Mouse (Mus musculus) left cerebral cortex, postnatal 4 days (tissue): ENCODE measurements around the gene Fam102a. TPM values are rescaled to one million over a fixed set of nuclear protein-coding genes. Genes with fewer than 3 reads are reported as not detected.

Experiments
- DNase-seq: peaks from one replicate; pipeline ENCODE4 v3.0.0-alpha.2; 2022
- intact Hi-C: fragments of 180-260 bp; cut with DNase I; formaldehyde crosslinking; loops from one replicate; pipeline ENCODE4 v1.15.1; 2025
- total RNA-seq, 2 experiments: library from RNA; stranded (reverse); gene quantifications; 2 replicates each; pipeline ENCODE4 v1.2.3; 2021

The Fam102a gene
- total RNA-seq, 2 experiments from 2014 or later = 18.8 to 20.1 TPM

DNA sequence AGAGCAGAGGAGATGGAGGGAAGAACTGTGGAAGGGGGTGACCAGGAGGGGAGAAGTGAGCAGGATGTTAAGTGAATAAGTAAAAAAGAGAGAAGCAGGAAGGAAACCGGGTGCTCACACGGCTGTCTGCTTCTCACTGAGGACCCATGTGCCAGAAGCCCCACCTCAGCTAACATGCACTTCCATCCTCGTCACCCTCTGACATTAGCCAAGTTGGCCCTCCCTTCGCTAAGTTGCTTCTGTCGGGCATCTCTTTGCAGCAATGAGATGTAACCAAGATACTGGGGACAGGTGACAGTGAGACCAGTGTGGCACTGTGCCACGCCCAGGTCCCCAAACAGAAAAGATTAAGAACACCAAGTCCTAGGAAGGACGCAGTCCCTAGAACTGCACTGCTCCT is 22.5 kb upstream of the Fam102a start:
- intact Hi-C loops = no loop called here
- no peak for DNase-seq

DNA sequence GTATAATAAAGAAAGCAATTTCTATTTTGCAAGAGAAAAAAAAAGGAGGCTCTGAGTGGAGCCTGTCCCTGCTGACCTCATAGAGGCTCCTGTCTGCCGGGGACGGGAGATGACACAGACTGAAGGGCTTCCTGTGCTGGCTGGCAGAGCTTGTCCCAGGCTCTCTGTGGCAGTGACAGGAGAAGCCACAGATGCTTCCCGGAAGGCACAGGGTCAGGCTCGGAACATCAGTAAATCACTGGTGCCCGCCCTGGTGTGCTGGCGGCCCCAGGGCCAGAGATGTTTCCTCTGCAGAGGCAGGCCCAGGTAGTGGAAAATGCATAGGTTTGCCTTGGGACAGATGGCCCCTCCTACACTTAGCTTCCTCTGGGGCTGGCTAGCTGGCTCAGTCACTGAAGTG is 20.8 kb upstream of the Fam102a start:
- DNase-seq = no peak
- intact Hi-C loops = no loop called here

DNA sequence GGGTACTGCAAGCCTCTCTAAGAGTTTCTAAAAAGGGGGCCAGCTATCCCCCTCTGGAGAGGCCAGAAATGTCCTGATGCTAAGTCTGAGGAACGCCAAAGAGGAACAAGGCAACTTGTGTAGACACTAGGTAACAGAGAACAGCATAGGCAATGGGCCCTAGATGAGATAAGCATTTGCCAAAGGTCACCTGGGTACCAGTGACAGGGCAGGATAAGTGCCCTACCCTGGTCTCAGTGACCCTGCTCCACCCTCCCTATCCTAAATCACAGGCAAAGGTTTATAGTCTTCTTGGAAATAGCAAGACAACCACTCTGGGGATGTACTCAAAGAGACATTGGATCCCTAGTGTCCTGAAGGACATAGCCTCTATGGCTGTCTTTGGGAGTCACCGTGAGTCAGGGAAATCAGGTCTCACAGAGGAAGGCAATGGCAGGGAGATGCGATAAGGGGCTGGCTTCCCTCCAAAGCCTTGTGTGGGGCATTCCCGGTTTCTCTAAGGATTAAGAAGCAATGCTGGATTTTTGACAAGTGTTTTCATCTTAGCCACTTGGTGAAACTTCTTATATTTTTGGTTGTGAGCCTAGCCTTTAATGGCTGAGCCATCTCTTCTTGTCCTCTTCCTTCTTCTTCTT is 17.8 kb upstream of the Fam102a start:
- intact Hi-C loops = no loop called here
- DNase-seq = no peak

DNA sequence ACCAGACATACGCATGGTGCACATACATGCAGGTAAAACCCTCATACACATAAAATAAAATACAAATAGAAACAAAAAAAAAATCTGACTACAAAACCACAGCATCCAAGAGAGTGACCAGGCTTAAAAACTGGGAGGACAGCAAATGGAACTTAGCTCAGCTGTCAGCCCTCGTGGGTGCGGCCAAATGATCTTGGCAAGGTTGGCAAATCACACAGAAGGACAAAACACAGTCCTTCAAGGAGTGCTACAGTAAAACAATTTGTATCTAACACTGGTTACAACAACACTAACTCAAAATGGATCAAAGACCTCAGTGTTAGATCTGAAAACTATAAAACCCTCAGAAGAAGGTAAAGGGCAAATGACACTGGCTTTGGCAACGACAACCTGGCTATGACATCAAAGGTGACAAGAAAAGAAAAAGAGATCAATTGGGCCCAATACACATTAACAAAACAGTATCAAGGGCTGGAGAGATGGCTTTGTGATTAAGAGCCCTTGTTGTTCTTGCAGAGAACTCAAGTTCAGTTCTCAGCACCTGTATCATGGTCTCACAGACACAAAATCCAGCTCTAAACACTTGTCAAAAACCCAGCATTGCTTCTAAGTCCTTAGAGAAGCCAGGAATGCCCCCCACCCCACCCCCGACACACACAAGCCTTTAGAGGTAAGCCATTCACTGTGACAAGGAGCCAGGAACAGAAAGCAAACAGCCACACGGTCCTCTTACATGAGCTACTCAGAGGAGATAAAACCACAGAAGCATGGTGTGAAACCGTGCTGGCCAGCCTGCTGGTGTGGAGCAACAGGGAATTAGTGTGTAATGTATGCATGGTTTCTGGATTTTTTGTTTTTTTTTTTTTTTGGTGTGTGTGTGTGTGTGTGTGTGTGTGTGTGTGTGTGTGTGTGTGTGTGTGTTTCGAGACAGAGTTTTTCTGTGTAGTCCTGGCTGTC is 14.8 kb upstream of the Fam102a start:
- intact Hi-C loops = no loop called here
- DNase-seq = no peak

DNA sequence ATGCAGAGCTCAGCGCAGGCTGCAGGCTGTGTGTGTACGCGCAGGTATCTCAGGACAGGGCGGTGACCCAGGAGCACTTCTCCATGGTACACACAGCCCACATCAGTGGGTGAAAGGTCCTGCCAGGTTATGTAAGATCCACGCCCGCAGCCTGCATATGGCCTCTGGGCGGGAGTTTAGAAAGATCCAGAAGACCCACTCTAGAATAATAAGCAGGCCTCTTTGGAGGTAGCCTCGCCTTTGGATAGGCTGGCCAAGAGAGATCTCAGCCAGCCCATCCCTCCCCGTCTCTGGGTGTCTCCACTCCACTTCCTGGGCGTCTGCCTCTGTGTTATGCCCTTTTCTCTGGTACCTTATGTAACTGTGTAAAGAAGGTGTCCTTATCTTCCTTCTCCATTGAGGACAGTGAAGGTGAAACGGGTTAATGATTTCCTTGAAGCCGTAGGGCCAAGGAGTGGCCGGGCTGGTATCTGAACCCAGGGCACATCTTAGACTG is 10.5 kb upstream of the Fam102a start:
- intact Hi-C loops = no loop called here
- DNase-seq = no peak

DNA sequence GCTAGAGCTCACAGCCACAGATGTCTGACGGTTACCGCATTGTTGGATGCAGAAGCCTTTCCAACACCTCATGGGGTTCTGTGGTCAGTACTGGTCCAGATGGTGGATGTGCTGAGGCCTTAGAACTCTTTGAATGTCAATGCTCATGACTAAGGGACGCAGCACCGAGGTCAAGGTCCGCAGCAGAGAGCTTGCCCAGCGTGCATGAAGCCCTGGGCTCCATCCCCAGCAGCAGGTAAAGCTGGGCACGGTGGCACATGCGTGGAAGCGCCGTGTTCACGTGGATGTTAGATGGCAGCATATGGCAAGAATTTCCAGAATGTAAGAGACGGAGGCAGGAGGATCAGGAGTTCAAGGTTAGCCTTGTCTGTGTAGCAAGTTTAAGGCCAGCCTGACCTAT is 9.3 kb upstream of the Fam102a start:
- no peak for DNase-seq
- intact Hi-C loops = no loop called here

DNA sequence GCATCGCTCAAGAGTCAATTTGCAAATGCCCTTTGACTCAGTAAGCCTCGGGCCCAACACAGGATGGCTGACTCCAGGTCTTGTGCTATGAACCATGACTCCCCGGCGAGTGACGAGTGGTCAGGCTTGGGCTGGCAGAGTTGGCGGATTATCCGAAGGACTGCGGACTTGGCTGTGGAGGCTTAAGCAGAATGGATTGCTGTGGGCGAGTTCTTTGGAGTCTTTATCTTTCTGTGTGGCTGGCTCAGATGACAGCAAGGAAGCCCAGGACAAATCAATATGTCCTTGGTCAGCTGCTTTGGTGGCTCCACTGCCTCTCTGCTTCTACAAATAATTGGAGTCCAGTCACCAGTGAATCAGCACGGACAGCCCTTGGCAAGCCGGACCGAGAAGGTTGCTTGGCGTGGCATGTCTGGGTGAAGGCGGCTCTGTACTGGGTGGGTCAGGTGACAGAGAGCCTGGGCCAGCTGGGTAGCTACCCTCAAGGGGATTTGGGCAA is 7.6 kb upstream of the Fam102a start:
- intact Hi-C loops = no loop called here

DNA sequence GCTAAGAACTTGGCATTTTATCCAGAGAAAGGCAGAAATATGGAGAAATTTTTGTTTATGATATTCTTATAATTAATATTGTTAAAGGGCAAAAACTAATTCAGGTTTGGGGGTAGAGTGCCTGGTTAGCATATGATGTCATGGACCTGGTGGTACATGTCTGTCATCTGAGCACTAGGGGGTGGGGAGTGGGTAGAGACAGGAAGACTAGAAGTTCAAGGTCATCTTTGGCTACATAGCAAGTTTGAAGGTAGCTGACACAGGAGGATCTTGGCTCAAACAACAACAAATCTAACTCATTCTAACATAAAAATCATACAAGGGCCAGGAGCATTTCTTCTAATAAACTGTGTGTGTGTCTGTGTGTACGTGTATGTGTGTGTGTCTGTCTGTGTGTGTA is 6.8 kb upstream of the Fam102a start:
- intact Hi-C loops = no loop called here
- no peak for DNase-seq

More for the DNA sequence above, 7.6 kb upstream of the Fam102a start:
- no peak for DNase-seq

DNA sequence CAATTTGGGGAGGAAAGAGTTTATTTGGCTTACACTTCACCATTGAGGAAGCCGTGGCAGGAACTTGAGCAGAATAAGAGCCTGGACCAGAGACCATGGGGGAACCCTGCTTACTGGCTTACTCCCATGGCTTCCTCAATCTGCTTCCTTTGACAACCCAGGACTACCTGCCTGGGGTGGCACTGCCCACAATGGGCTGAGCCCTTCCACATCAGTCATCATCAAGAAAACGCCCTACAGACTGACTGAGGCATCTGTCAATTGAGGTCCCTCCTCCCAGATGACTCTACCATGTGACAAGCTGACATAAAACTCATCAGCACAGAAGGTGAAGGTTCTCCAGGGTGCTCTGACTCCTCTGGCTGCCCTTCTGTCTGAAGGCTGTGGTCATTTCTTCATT is 4.7 kb upstream of the Fam102a start:
- intact Hi-C loops = no loop called here
- no peak for DNase-seq

DNA sequence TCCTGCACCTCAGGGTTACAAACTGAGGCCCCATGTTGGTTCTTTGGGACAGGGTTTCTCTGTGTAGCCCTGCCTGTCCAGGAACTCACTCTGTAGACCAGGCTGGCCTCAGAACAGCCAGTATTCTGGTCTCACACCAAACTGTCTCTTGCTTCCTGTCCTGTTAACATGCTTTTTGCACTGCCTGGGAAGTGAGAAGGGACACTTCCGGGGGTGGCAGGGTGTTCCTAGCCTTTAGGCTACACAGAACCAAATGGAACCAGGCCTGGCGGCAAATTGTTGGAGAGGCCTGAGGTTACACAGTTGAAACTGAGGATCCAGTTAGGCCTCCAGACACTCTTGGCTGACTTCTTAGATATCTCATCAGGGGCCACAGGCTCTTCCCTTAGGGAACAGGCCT is 2.0 kb upstream of the Fam102a start:
- intact Hi-C loops = no loop called here
- no peak for DNase-seq

DNA sequence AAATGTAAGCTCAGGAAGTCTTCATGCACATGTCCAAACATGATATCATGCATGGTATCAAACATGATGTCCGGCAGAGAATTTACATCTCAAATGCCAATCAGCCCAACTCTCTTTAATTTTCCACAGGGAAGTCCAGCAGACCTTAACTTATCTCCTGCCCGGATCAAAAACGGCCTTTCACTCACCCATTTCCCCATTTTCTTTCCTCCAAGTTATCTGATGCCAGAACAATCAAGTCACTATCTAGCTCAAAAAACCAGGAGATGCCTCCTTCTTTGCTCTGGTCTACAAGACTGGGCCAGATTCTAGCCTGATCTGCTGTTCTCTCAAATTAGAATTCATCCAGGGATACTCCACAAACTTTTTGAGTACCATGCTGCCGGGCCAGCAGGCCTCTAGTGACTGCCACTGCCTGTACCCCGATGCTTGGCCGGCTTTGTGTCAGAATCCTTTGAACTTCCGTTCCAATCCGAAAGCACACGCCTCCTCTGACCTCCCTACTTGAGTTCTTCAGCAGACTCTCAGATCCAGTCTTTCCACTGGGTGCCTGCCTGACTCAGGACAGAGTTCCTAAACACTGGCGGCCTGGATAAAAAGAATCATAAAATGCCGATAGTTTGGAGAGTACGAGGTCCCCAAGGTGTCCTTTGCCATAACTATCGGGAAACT is 935 bp upstream of the Fam102a start:
- intact Hi-C loops = no loop called here
- peak; percentile 24 for DNase-seq

DNA sequence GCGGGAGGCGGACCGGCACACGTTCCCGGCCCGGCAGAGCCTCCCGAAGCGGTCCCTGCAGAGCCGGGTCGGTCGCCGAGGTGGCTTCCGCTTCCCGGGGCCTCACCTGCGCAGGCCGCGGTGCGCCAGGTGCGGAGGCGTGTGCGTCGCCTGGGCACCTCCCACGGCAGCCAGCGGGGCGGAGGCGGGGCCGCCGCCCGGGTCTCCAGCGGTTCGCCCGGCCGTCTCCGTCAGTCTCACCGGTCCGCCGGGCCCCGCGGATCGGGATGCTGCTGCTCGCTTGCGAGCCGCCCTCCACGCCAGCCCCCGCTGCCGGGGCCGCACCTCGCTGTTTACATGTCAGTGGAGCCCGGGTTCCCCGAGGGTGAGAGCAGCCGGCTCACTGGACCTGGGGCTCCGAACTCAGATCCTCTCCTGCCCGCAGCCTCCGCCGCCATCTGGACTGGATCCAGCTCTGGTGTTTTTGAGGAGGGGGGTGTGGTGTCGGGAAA is 414 bp downstream of the Fam102a start:
- peak; percentile 68 for DNase-seq
- intact Hi-C loops = no loop called here

DNA sequence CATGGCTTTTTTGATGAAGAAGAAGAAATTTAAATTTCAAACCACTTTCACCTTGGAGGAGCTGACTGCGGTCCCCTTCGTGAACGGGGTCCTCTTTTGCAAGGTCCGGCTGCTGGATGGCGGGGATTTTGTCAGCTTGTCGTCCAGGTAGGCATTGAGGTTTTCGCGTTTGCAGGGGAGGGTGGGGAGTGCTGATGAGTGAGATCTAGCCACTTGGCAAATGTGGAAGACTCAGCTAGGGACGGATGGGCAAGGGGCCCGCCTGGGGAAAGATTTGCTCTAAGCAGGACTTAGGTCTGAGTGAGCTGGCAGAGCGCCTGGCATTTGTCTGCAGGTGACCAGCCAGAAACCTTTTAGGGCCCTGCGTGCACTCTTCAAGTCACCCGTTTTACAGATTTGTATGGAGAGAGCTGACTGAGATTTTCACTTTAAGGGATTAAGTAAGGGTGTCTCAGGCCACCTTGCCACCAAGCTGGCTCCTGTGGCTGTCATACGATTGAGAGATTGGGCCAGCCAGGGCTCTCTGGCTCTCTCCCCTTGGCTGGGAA is 1.0 kb downstream of the Fam102a start:
- peak; percentile 65 for DNase-seq
- intact Hi-C loops = no loop called here

DNA sequence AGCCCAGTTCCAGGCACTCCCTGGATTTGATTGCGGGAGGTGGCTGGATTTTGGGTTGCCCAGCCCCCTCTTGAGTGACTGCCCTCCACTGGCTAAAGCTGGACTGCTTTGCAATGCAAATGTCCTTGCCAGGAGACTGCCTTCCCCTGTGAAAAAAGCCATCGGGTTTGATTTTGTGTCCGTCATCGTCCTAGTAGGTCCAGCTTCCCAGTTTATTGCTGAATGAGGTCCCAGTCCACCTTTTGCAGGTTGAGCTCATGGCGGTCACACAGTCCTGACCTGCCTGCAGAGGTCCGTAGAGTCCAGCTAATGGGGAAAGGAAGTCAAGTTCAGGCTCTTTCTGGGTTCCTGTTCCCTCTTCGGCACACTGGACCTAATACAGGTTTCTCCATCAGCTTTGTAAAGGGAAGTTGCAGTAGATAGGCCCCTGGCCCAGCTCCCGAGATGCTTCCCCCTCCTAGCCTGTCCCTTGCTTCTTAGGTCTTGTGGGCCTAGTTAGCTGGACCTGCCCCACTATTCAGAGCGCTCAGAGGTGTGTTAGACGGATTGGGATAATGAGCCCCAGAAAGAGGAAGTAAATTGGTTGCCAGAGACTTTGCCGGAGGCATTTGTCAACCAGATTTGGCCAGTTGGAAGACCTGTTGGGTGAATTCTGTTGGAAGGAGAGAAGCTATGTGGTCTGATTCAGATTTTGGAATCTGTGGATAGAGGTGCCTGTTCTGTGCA is 1.7 kb downstream of the Fam102a start:
- DNase-seq = peak; percentile 56
- intact Hi-C loops = no loop called here

DNA sequence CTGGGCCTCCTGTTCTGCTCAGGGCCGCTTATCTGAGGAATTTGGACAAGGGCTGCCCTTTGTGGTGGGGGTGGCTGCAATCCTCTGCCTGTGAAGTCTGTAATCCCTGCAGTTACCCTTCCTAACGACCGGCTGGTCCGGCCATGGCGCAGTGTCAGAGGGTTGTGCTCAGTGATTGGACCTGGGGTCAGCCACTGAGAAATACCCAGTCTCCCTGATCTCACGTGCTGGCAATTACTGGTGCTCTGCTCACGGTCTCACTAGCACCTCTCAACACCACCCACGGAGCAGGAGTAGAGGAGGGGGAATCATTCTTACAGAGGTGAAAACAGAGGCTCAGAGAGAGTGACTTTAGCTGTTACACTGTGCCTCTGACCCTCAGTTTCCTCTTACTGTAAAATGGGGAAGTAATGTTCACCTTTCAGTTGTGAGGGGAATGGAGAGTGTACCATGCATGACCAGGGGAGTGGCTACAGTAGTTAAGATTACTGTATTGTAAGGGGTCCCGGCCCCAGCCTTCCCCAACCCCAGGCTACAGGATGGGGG is 2.3 kb downstream of the Fam102a start:
- intact Hi-C loops = no loop called here
- no peak for DNase-seq

DNA sequence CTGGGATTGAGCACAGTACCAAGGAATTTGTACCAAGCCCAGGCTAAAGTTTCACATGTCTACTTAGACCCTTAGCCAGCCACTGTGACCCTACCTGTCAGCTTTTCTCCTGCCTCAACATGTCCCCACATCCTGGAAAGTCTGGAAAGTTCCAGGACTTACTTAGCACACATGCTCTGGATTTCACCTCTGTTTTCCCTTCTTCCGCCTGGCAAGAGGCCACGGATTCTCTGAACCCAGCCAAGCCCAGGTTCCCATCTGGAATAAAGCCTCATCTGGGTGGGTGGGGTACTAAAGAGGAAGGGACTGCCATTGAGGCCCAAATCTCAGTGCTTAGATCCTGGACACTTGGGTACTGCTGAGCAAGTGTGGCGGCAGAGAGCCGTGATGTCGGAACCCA is 2.8 kb downstream of the Fam102a start:
- intact Hi-C loops = no loop called here
- no peak for DNase-seq

DNA sequence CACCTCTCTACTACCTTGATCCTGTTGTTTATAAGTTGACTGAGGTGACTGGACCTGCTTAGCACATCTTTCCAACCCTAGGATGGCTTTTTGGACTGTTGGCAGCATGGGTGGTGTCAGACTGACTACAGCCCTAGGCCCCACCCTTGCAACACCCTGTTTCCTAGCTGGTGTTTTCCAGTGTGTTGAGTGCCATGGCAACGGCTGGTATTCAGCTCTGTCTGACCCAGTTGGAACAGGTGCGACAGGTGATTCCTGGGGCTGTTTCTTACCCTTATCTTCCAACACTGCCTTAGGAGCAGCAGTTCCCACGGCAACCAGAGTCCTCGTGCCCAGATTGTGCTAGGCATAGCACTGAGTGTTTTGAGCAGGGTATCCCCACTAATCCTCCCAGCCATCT is 3.3 kb downstream of the Fam102a start:
- intact Hi-C loops = no loop called here
- no peak for DNase-seq

DNA sequence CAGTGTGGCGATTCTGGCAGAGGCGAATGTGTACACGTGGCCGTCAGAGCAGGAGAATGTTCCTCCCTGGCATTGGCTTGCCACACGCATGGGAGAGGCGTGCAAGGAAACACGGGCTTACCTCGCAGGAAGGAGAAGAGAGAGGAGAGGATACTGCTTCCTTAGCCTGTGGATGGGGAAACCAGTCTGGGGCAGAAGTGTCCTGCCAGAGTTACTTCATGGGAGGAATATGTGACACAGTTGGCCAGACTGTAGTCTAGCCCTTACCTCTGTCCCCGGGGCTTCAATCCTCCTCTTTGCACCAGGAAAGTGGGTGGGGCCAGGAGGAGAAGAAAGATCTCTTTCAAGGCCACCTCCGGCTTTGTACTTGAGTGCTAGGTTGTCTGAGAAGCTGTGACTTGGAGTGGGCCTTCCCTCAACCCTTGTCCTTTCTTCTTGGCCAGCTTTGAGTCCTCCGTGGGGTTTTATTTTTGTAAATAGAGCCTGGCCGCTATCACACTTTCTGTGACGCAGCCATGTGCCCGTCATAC is 4.4 kb downstream of the Fam102a start:
- DNase-seq = no peak
- intact Hi-C loops = no loop called here

DNA sequence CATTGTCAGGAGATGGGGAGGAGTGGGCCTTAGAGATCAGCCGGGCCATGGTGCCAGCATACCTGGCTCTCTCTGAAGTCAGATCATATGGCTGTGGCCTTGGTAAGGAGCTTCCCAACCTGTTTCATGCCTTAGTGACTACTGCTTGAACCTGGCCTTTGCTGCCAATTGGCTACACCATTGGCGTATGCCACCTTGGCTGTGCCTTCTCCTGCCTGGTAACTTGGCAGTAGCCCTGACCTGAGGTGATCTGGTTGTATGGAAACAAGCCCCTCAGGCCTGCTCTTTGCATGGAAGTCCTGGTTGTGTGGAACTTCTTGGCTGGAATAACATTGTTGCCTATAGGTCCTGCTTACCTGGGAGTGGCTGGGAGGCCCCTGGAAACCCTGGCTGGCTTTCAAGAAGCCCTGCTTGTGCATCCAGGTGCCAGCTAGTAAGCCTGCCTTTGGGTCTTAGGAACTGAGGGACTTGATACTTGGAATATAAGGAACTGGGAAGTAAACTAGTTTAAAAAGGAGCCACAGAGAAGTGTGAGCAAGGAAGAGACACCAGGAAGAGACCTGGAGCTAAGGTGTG is 6.3 kb downstream of the Fam102a start:
- intact Hi-C loops = no loop called here
- no peak for DNase-seq
